13 mouse cellular contexts compared by ENCODE assay signal in genomic region chr17:5583472-5584145, GRCm38 (mm10).
DNase-seq lines count a peak whose midpoint lies in the region; ATAC-seq and TF ChIP-seq lines count a peak whose summit lies in the region.
"Had no signal": no experiment of that assay in that cellular context is flagged by ENCODE, and none has a peak within 500 bp of the region (broad histone marks: within the 10 kb centered on the region; RNA-seq: fewer than 3 reads in every experiment).

No protein-coding gene starts in this region.

- H3K27ac ChIP-seq in heart, adult 2 months = peak overlapping the region; percentile 40; the same call in 1 of the 2 replicates
- no peak overlapping the region for H3K27ac ChIP-seq in heart, embryonic 10.5 days
- H3K27ac ChIP-seq in hindbrain, embryonic 16.5 days (ENCODE audit: low read depth, low read length) = peak overlapping the region; percentile 61; the same call in 1 of the 2 replicates
- peak overlapping the region; percentile 77 for H3K27ac ChIP-seq in midbrain, embryonic 16.5 days (ENCODE audit: low read length)

- H3K9ac ChIP-seq in heart, adult 2 months (ENCODE audit: low read depth, low read length) = no peak overlapping the region
- peak overlapping the region; percentile 45; the same call in 1 of the 2 replicates for H3K9ac ChIP-seq in hindbrain, embryonic 16.5 days (ENCODE audit: low read depth, low read length)
- peak overlapping the region; percentile 40 for H3K9ac ChIP-seq in midbrain, embryonic 16.5 days (ENCODE audit: low read depth, low read length)

- no peaks in the 10 kb centered on the region for H3K79me2 ChIP-seq in heart, adult 2 months (replicated peaks; ENCODE audit: control insufficient read depth, insufficient read depth, low read length)

- H3K27me3 ChIP-seq in heart, adult 2 months (ENCODE audit: control insufficient read depth, insufficient read depth, low read length) = no peaks in the 10 kb centered on the region
- H3K27me3 ChIP-seq in heart, embryonic 10.5 days (ENCODE audit: insufficient read depth, poor library complexity, severe bottlenecking) = no peaks in the 10 kb centered on the region
- no peaks in the 10 kb centered on the region for H3K27me3 ChIP-seq in hindbrain, embryonic 16.5 days (replicated peaks; ENCODE audit: control insufficient read depth, insufficient read depth, low read length)
- no peaks in the 10 kb centered on the region for H3K27me3 ChIP-seq in midbrain, embryonic 16.5 days (ENCODE audit: control insufficient read depth, insufficient read depth, low read depth, low read length)

- TF ChIP-seq EP300 in heart, adult 2 months (IDR thresholded peaks at IDR 0.05; ENCODE audit: insufficient read depth, low read depth, low read length) = no peak

- peaks cover 4% of the 10 kb centered on the region for H3K4me1 ChIP-seq in heart, adult 2 months (ENCODE audit: control insufficient read depth, insufficient read depth, low read length)
- no peaks in the 10 kb centered on the region for H3K4me1 ChIP-seq in heart, embryonic 10.5 days
- peaks cover 11% of the 10 kb centered on the region for H3K4me1 ChIP-seq in hindbrain, embryonic 16.5 days (ENCODE audit: control insufficient read depth, insufficient read depth, low read depth, low read length)
- peaks cover 15% of the 10 kb centered on the region for H3K4me1 ChIP-seq in midbrain, embryonic 16.5 days (ENCODE audit: control insufficient read depth, insufficient read depth, low read length)

- DNase-seq in heart, adult 2 months = no peak
- no peak for DNase-seq in heart, embryonic 10.5 days (ENCODE audit: low spot score)
- peak; percentile 28 to 38 for DNase-seq in cerebellum, postnatal 36 days
- DNase-seq in ovary, adult 18-20 months (ENCODE audit: low spot score) = no peak
- DNase-seq in lung, postnatal 14 days = no peak
- DNase-seq: heart, postnatal 14 days; kidney, adult 11 months; kidney, postnatal 4 days; lung, postnatal 10 days had no signal

- ATAC-seq in hindbrain, embryonic 16.5 days = peak; percentile 37
- peak; percentile 80 for ATAC-seq in midbrain, embryonic 16.5 days
- no peak for ATAC-seq in activated CD4-positive, CD25-positive, alpha-beta regulatory T cell, adult 4 months

- WGBS in heart, adult 2 months = 70% methylated on average over 12 of the region's 12 CpGs
- 74% methylated on average over 12 of the region's 12 CpGs for WGBS in heart, embryonic 10.5 days
- WGBS in hindbrain, embryonic 16.5 days = 33% methylated on average over 12 of the region's 12 CpGs
- WGBS in midbrain, embryonic 16.5 days = 14% methylated on average over 12 of the region's 12 CpGs

- no peak for TF ChIP-seq POLR2A in heart, adult 2 months (IDR thresholded peaks at IDR 0.05; ENCODE audit: insufficient read depth, low read depth, low read length)

- no peak overlapping the region for H3K4me3 ChIP-seq in heart, adult 2 months
- H3K4me3 ChIP-seq in heart, embryonic 10.5 days = no peak overlapping the region
- H3K4me3 ChIP-seq in hindbrain, embryonic 16.5 days (ENCODE audit: low read length) = no peak overlapping the region
- H3K4me3 ChIP-seq in midbrain, embryonic 16.5 days (ENCODE audit: low read depth, low read length) = no peak overlapping the region

- peak overlapping the region; percentile 9 for H3K4me2 ChIP-seq in hindbrain, embryonic 16.5 days (ENCODE audit: low read length)
- H3K4me2 ChIP-seq in midbrain, embryonic 16.5 days (ENCODE audit: low read length) = peak overlapping the region; percentile 44
- H3K4me2 ChIP-seq: liver, embryonic 11.5 days had no signal

- TF ChIP-seq CTCF in heart, adult 2 months (IDR thresholded peaks at IDR 0.05) = no peak

- H3K9me3 ChIP-seq in heart, embryonic 10.5 days = no peaks in the 10 kb centered on the region; the same call in 1 of the 2 replicates
- no peaks in the 10 kb centered on the region for H3K9me3 ChIP-seq in hindbrain, embryonic 16.5 days (ENCODE audit: control insufficient read depth, low read length)
- no peaks in the 10 kb centered on the region for H3K9me3 ChIP-seq in midbrain, embryonic 16.5 days (replicated peaks; ENCODE audit: control insufficient read depth, low read length, poor library complexity, severe bottlenecking)

- intact Hi-C loops in heart, adult 2 months (cut with DNase I) = no loop called here

- no peaks in the 10 kb centered on the region for H3K36me3 ChIP-seq in heart, adult 2 months (ENCODE audit: control insufficient read depth, insufficient read depth, low read length)
- H3K36me3 ChIP-seq in heart, embryonic 10.5 days = no peaks in the 10 kb centered on the region
- H3K36me3 ChIP-seq in hindbrain, embryonic 16.5 days (ENCODE audit: control insufficient read depth, insufficient read depth, low read length) = no peaks in the 10 kb centered on the region
- no peaks in the 10 kb centered on the region for H3K36me3 ChIP-seq in midbrain, embryonic 16.5 days (ENCODE audit: control insufficient read depth, insufficient read depth, low read length)

Comparison
In these comparisons a context has a peak if more than half of its experiments do, and no peak if none do; other contexts are left out.
1. DNase-seq: peak in cerebellum, postnatal 36 days (2 of 2); none in heart, adult 2 months (0 of 2), heart, embryonic 10.5 days (single experiment), ovary, adult 18-20 months (single experiment) and lung, postnatal 14 days (single experiment).